Mouse (Mus musculus): Measurements from ENCODE around the gene 4930579F01Rik.
A peak's percentile ranks its signal among the peaks of the same experiment; 100 is the strongest.
"Not testable (repeated sequence)": the region's sequence is repeated elsewhere in the genome, so short reads cannot be mapped to it uniquely, and the experiment has no call there.

The 4930579F01Rik gene

DNA sequence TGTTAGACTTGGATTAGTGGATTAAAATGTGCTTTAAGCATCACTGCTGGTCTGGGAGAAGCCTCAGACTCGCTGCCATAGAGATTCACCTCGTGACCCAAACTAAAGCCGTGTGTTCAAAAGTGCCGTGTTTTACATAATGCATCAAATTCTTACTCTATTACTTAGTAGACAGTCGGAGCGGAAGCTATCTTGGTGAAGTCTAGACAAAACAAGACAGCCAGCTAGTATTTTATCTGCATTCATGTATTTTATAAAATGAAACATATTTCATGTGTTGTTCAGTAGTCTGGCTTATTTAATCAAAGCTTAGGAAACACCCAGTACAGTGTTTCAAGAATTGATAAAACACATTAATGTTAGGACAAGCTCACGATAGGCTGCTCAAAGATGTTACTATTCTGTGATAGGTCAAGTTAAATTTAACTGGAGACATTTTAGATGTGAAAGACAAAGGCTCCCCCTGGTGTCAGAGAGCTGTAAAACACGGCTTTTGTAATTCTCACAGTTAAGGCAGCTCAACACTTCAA lies 48.9 kb downstream of the 4930579F01Rik start, which contains the start of gene Mttp:
Mttp (minus strand) TSS at position 327 of the 530 bp plus-strand sequence.
- peak; percentile 87 for DNase-seq (ENCODE audit: low read depth, low spot score)

DNA sequence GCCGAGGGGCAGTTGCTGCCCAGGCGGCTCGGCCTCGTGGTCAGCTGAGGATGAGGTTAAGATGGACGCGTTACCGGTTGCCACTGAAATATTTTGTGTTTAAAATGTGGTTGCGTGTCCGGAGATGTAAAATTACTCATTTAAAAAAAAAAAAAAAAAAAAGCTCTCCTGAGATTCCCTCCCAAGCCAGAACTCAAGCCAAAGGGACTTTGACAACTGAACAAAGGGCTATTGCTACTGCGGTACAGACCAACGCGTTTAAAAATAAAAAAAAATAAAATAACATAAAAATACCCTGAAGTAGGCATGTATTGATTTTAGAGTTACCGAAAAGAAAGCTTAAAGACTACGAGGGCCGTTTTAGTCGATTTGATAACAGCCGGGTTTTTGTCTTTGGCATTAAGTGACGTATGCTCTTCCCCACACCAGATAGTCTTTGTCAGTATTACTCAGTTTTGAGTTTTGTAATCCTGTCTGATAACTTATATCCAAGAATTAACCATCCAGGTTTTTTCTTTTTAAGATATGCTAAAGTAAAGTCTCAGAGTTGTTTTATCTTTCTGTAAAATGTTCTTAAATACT lies 49.5 kb downstream of the 4930579F01Rik start:
- DNase-seq (ENCODE audit: low read depth, low spot score) = peak; percentile 60

DNA sequence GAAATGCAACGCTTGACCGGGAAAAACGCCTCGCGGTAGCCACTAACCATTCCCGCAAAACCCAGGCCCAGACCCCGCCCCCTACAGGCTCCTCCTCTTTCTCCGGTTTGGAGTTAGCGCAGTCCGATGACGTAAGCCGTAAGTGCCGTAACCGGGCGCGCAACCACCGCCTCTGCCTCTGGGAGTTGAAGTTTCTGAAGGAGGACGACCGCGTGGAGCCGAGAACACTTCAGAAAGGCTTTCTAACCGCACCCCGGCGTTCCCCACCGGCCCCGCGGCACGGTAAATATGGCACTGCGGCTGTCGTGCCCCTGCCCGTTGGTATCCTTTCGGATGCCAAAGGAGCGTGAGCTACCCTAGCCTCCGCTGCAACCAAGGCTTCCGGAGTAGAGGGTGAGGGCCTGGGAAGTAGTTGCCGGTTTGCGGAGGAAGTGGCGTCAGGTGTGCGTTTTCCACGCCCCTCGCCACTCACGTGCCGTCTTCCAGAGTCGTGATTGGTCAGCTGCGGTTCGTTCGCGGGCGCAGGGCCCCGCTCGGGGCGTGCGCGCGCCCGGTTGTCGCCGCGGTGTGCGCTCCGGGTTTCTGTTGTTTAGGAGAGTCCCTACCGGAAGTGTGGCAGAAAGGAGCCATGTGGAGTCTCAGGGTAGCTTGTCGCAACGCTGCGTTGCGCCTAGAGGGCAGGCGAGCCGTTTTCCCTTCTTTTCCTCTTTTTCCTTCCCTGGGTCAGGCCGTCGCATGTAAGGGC lies 50.1 kb downstream of the 4930579F01Rik start, which contains the start of gene Trmt10a:
Trmt10a (plus strand) TSS at position 134 of the 745 bp plus-strand sequence.
- peak; percentile 100 for DNase-seq (ENCODE audit: low read depth, low spot score)

DNA sequence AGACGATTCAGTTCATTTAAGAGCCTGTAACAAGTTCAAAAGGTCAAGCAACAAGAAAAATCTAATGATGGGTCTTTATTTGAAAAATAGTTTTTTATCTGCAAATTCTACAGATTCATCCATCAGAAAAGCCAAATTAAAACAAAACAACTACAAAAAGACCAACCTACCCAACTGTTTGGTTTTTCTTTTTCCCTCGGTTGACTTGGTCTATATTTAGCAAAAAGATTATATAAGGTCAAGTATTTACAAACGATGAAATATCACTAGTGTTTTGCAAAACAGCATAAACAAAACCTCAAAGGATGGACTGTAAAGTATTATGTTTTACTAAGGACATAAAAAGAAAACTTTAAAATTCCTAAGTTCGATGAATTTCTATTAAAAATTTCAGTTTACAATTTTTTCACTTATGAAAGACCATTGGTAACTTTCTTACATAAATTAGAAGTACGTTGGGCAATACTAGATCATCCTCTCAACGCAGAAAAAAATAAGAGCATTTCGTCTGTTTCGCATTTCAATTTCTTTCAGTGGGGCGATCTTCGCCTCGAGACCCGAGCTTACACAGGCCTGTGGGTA lies 50.8 kb downstream of the 4930579F01Rik start:
- no peak for DNase-seq (ENCODE audit: low read depth, low spot score)

DNA sequence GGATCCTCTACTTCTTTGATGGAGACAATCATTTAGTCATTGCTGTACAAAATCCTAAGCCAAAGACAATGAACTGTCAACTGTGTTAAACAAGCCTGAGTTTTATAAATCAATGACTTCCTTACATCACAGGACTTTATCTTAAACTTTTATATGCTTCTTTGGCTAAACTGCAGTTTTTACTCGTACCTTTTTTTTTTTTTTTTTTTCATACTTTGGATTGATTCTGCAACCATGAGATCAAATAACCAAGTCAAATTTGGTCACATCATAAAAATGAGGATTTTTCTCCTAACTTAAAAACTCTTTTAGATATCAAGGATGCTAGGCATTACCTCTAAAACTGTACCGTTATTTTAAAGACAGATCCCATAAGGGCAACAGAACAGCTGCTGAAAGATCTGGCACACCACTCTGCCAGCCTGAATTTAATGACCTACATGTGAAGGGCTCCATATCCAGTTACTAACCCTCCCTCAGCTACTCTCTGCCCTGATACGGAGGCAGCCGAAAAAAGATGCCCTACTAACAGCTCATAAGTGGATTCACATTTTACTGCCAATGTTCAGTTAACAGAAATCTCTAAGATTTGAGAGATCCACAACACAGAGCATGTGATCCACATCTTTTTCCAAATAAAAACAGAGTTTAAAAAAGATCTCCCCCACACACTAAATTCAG lies 51.4 kb downstream of the 4930579F01Rik start:
- DNase-seq (ENCODE audit: low read depth, low spot score) = no peak

DNA sequence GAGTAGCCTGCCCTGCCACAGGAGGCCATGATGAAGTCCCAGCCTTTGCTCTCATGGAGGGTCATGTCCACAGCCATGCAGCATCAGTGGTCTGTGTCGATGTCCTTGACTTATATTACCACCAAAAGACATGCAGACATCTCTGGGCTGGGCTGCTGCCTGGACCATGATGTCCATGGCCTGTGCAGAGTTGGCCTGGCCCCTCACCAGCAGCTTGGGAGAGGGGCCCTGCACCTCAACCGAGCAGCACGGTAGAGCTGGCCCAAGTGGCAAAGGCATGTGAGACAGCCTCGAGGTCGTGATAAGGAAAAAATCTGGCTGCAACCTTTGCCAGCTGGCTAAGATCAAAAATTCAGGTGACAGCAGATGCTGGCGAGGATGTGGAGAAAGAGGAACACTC lies 54.0 kb downstream of the 4930579F01Rik start:
- DNase-seq (ENCODE audit: low read depth, low spot score) = no peak

DNA sequence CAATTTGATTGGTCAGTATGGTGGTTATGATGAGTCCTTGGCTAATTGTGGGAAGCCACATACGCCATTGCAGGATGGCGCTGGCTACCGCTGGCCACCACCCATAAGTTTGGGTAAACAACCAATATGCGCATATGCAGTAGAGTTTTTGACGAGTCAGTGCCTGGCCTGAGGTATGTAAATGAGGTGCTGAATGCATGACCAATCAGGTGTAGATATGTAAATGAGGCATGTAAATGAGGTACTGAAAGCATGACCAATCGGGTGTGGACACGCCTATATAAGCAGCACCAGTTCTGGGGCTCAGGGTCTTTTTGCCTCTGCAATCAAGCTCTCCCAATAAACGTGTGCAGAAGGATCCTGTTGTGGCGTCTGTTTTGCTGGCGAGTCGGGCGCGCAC lies 55.5 kb downstream of the 4930579F01Rik start:
- not testable (repeated sequence) for DNase-seq (ENCODE audit: low read depth, low spot score)

DNA sequence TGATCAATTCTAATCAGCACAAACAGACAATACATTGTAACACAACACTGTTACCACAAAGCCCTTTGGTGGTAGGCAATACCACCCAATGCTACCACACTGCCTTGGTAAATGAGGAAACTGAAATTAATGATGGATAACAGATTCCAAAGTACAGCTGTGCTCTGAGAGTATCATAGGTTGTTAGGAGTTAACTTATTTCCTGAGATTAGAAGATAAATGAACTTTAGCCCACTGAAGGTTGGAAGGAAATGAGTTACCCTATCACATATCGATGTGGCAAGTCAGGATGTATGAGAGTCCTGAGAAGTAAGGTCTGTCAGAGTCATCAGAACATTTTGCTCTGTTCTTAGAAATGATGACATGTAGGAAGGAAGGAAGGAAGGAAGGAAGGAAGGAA lies 59.1 kb downstream of the 4930579F01Rik start:
- no peak for DNase-seq (ENCODE audit: low read depth, low spot score)

DNA sequence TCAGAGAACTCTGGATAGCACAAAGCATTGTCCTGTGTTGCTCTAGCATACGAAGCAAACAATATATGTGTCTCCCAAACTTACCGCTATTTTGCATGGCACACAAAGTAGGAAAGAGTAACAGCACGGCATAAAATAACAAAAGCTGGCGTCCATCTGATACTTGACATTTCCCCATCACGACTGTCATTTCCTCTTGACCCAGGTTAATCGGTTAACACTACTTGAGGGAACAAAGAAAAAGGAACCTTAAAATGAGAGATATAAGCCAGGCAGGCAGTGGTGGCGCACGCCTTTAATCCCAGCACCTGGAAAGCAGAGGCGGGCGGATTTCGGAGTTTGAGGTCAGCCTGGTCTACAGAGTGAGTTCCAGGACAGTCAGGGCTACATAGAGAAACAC lies 59.7 kb downstream of the 4930579F01Rik start:
- DNase-seq (ENCODE audit: low read depth, low spot score) = no peak

DNA sequence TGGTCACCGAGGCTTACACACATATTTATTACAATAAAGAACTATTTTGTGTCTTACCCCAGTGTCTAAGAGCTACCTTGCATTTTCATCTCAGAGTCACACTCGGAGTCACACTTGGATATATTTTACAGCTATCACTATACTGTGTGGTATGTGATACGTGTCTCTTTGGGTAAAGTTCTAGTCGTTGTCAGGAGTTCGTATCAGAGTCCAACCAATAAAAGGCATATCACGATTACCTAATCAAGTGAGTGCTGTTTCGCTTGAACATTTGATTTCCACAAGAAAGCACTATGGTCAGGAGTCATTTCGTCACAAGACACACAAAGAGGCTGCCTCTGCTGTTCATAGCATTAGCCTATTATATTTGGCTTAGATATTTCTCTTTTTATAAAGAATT lies 60.2 kb downstream of the 4930579F01Rik start:
- no peak for DNase-seq (ENCODE audit: low read depth, low spot score)

DNA sequence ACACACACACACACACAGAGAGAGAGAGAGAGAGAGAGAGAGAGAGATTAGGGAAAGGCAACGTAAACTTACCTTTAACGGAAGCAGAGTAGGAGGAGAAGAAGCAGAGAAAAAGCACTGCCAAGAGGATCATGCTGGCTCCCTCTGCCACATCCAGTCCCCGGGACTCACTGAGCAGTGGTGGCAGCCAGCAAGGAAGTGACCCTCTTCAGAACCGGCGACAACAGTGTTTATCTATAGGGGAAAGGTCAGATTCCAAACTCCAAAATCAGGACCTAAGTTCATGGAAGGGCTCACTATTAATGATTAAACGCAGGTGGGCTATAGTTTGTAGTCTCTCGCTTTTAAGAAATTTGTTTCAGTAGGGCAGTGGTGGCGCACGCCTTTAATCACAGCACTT lies 62.5 kb downstream of the 4930579F01Rik start:
- no peak for DNase-seq (ENCODE audit: low read depth, low spot score)

DNA sequence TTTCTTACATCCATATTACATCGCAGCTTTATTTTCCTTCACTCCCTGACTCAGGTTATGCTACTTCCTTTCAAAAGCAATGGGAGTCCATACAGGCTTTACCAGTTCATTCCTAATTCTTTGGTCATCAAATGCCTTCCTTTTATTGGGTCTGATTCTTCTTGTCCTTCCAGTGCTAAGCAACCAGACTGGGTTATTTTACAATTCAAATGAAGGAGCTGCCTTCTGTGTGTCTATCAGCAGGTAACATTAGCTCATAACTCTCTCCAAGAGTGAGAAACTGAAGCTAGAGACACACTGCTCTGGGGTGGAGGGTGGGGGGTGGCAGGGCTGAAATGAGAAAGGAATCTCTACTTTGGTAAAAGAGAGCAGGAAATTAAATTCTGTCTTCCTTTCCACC lies 62.9 kb downstream of the 4930579F01Rik start:
- DNase-seq (ENCODE audit: low read depth, low spot score) = no peak

DNA sequence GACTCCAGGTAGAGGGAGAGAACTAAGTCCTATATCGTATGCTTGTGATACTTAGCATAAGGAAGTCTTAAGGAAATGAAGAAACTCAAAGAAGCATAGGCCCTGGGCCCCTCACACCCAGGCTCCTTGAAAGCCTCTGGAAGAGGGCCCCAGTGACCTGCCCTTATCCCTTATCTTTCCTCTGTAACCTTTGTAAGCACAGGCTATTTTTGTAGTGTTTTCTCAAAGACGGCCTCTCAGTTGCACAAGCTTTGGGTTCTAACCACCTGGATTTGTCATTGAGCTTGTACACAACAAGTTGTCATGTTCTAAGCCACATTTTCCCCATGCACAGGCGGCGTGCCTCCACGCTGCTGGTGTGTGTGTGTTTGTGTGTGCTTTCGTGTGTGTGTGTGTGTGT lies 64.5 kb downstream of the 4930579F01Rik start:
- no peak for DNase-seq (ENCODE audit: low read depth, low spot score)

DNA sequence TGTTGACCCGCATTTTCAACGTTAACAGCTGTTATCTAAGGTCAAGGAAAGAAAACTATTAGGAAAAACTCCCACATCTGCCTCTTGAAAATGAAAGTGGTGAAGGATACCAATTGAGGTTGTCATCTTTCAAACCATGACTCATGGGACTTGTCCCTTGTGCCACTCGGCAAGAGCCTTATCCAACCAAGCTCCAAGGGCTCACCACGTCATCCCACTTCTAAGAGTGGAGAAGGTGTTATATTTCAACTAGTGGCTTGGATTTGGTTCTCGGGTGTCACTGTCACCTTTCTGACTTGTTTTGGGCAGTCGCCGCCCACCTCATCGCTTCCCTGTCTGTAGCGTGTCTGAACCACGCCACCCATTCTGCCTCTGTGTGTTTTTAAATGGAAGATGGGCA lies 69.8 kb downstream of the 4930579F01Rik start:
- no peak for DNase-seq (ENCODE audit: low read depth, low spot score)

DNA sequence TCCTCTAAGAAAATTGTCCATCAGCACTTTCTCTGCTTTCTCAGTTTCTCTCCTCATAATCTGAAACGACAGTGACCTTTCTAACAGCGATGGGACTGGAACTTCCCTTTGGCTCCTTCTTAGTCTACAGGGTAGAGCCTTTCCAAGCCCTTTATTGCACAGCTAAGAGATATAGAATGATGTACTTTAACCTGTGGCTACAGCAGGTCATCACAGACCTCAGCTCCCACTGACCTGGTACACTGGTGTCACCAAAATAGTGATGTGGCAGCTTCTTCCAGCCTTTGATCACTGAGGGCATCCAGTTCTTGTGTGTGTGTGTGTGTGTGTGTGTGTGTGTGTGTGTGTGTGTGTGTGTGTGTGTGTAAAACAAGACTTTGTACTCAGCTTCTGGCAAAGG lies 72.2 kb downstream of the 4930579F01Rik start:
- DNase-seq (ENCODE audit: low read depth, low spot score) = no peak

DNA sequence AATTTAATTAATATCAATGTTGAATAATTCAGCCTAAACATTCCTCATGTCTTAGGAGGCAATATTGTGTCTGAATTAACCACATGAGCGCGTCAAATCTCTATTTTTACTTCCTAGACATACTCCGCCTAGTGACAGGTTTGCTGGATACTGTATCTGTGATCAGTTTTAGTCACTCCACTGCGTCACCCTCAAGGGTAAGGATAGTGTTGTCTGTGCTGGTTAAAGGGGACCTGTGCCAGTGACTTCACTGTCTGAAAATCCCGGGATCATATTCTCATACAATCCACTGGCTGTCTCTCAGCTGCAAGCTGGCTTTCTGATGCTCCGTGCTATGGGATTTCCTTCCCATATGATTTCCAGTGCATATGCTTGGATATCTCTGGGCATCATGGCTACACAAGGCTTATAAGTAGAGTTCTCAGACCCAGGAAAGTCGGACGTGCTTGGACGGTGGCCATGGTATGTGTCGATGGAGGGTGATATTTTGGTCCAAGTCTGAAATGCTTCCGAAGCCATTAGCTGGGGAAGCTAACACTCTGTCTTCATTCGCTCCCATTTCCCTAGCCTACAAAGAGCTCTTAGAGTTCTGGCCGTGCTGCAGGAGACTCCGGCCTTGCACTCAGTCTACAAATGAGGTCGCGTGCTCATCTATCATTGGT lies 74.0 kb downstream of the 4930579F01Rik start:
- no peak for DNase-seq (ENCODE audit: low read depth, low spot score)

DNA sequence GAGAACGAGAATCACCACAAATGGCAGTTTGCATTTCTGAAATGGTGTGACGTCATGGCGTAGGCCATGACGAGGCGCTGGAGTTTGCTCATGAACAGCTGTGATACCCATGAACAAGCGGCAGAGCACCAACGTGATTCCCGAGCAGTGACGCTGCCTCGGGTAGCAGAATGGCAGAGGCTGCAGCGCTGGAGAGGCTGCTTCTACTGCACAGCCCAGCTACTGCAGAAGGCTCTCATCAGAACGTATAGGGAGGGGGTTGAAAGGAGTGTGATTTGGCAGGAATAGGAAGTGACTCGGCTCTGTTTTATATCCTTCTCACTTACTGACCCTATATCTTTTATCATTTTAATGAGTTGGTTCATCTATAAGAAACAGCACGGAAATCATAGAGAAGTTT lies 74.8 kb downstream of the 4930579F01Rik start:
- DNase-seq (ENCODE audit: low read depth, low spot score) = peak; percentile 28

DNA sequence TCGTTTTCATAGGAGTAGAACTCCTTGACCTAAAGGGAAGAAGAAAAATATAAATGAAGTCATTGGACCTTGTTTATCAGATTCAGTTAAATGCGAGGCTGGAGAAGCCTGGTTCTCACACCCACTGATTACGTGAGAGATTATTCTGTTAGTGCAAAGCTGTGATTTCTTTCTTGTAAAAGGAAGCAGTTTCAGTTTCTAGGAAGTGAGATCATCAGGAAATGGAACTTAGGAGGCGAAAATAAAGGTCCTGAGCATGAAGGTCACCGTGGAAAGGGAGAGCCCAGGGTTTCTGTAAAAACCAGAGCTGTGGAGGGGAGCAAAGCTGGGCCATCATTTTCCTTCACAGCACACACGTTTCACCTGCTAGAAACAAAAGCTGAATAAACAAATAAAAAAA lies 75.2 kb downstream of the 4930579F01Rik start:
- no peak for DNase-seq (ENCODE audit: low read depth, low spot score)

DNA sequence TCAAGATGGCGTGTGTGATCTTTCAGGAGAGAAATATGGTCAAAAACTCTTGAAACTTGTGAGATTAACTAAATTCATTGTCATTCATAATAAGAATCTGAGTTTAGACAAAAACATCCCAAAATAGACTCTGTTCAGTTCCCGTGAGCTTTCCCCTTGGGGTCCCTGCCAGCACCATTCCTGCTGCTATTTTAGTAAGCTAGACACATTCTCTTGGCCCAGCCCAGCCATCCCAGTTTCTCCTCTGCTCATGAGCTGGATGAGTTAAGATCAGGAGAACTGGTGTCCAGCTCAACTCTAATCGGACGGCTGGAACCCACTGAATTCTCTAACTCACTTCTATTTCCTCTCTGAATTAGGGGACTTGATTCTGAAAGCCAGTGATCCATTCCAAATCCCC lies 76.8 kb downstream of the 4930579F01Rik start:
- no peak for DNase-seq (ENCODE audit: low read depth, low spot score)

DNA sequence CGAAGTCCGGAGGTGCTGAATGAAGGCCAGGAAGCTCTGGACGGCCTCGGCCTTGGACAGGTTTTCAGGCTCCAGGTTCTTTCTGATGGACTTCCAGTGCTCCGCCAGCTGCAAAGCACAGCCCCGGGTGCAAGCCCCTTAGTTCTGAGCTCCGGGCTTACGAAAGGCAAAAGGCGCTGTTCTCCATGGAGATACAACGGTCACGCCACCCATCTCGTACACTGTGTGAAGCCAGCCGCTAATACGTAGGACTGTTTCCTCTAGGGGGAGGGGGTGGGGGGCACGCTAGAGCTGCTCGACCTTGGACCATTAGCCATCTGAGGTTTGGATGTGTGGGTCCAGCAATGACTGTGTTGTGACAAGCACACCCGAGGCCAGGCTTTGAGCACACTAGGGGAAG lies 79.5 kb downstream of the 4930579F01Rik start:
- no peak for DNase-seq (ENCODE audit: low read depth, low spot score)
